Mouse (Mus musculus) embryonic facial prominence, embryonic 15.5 days (tissue): ENCODE measurements around the gene Fbxo10. TPM values are rescaled to one million over a fixed set of nuclear protein-coding genes. Genes with fewer than 3 reads are reported as not detected.
"Not testable (repeated sequence)": the region's sequence is repeated elsewhere in the genome, so short reads cannot be mapped to it uniquely, and the experiment has no call there.

Source experiments
- ATAC-seq: fragments of 200-750 bp; cut with Nextera tagmentation; 2 replicates; pipeline ENCODE4 v1.8.0; 2017; ENCODE audit warnings: low read depth, moderate TSS enrichment; ENCODE audit not compliant: insufficient number of reproducible peaks, low FRiP score, low TSS enrichment
- H3K27ac ChIP-seq: fragments of 300-500 bp; sonication (generic); replicated peaks from 2 replicates; pipeline ENCODE4 v1.5.1; 2015; ENCODE audit warnings: mild to moderate bottlenecking, inconsistent platforms
- H3K27me3 ChIP-seq: fragments of 300-500 bp; sonication (generic); 2 replicates; pipeline ENCODE4 v1.6.1; 2015; ENCODE audit warnings: inconsistent platforms
- H3K36me3 ChIP-seq: fragments of 300-500 bp; sonication (generic); 2 replicates; pipeline ENCODE4 v1.6.1; 2015; ENCODE audit warnings: mild to moderate bottlenecking, inconsistent platforms
- H3K4me1 ChIP-seq: fragments of 300-500 bp; sonication (generic); 2 replicates; pipeline ENCODE4 v1.6.1; 2015; ENCODE audit warnings: inconsistent platforms
- H3K4me2 ChIP-seq: fragments of 300-500 bp; sonication (generic); replicated peaks from 2 replicates; pipeline ENCODE4 v1.6.1; 2015; ENCODE audit warnings: mild to moderate bottlenecking, inconsistent platforms
- H3K4me3 ChIP-seq: fragments of 300-500 bp; sonication (generic); replicated peaks from 2 replicates; pipeline ENCODE4 v1.5.1; 2015; ENCODE audit warnings: mild to moderate bottlenecking, inconsistent platforms
- H3K9ac ChIP-seq: fragments of 300-500 bp; sonication (generic); 2 replicates; pipeline ENCODE4 v1.6.1; 2015; ENCODE audit warnings: inconsistent platforms
- H3K9me3 ChIP-seq: fragments of 300-500 bp; sonication (generic); replicated peaks from 2 replicates; pipeline ENCODE4 v1.6.1; 2016; ENCODE audit warnings: inconsistent platforms
- WGBS: fragments of 180-500 bp; shearing (Covaris S2); methylation state at CpG from one replicate; pipeline ENCODE4 v1.1.7; 2015; 5-methylcytosine and 5-hydroxymethylcytosine counted together
- polyA plus RNA-seq: library from polyadenylated mRNA; unstranded; fragments of >200 nt; fragmentation: Nextera tagmentation; extraction: Ambion mirVana; gene quantifications from 2 replicates; pipeline ENCODE4 v1.2.1, GENCODE M21; 2015

Gene Fbxo10
- polyA plus RNA-seq, 1 experiment from 2014 or later = 20.5 TPM

- no peak for ATAC-seq
- H3K4me3 ChIP-seq = no peak overlapping the region
- H3K36me3 ChIP-seq = peaks cover 40% of the 10 kb centered on the region
- H3K4me1 ChIP-seq = no peaks in the 10 kb centered on the region; the same call in 1 of the 2 replicates
- H3K4me2 ChIP-seq = no peak overlapping the region
- H3K27me3 ChIP-seq = no peaks in the 10 kb centered on the region
- no peak overlapping the region for H3K27ac ChIP-seq
- H3K9ac ChIP-seq = no peak overlapping the region
- whole genome bisulfite sequencing = 85% methylated on average over 18 of the region's 18 CpGs
- H3K9me3 ChIP-seq = no peaks in the 10 kb centered on the region
Measured at GRCm38 (mm10) chr4:44994776-44995175, 89.6 kb downstream of the Fbxo10 start.

GRCm38 (mm10) chr4:44993847-44994246 is 90.6 kb downstream of the Fbxo10 start:
- ATAC-seq = no peak
- Histone ChIP-seq H3K9me3 (no peaks in the 10 kb centered on the region), H3K4me3 (no peak overlapping the region), H3K4me2 (no peak overlapping the region), H3K9ac (no peak overlapping the region), H3K4me1 (no peaks in the 10 kb centered on the region; the same call in 1 of the 2 replicates), H3K27me3 (no peaks in the 10 kb centered on the region), H3K27ac (no peak overlapping the region), H3K36me3 (peaks cover 49% of the 10 kb centered on the region)
- 87% methylated on average over 9 of the region's 9 CpGs for WGBS

- H3K9ac ChIP-seq, H3K4me2 ChIP-seq, H3K27ac ChIP-seq, ATAC-seq, H3K4me1 ChIP-seq, H3K27me3 ChIP-seq, H3K9me3 ChIP-seq, H3K4me3 ChIP-seq: not testable (repeated sequence)
- 90% methylated on average over 14 of the region's 14 CpGs for WGBS
- peaks cover 56% of the 10 kb centered on the region for H3K36me3 ChIP-seq
Measured at GRCm38 (mm10) chr4:44993179-44993578, 91.2 kb downstream of the Fbxo10 start.

GRCm38 (mm10) chr4:44992330-44992729 is 92.1 kb downstream of the Fbxo10 start:
- H3K36me3 ChIP-seq = peaks cover 62% of the 10 kb centered on the region
- not testable (repeated sequence) for H3K4me1 ChIP-seq, H3K27ac ChIP-seq, H3K4me2 ChIP-seq, H3K9ac ChIP-seq, H3K9me3 ChIP-seq, H3K27me3 ChIP-seq, H3K4me3 ChIP-seq, ATAC-seq
- 91% methylated on average over 11 of the region's 11 CpGs for WGBS

- WGBS = 74% methylated on average over 5 of the region's 5 CpGs
- H3K4me2 ChIP-seq = no peak overlapping the region
- no peak overlapping the region for H3K9ac ChIP-seq
- no peaks in the 10 kb centered on the region for H3K4me1 ChIP-seq
- ATAC-seq = no peak
- no peak overlapping the region for H3K27ac ChIP-seq
- no peak overlapping the region for H3K4me3 ChIP-seq
- H3K27me3 ChIP-seq = no peaks in the 10 kb centered on the region
- H3K9me3 ChIP-seq = no peaks in the 10 kb centered on the region
- peaks cover 69% of the 10 kb centered on the region for H3K36me3 ChIP-seq
Measured at GRCm38 (mm10) chr4:44990560-44990959, 93.8 kb downstream of the Fbxo10 start.

Other genes with a start within 250 kb of the Fbxo10 start
- gene Grhpr, start 103.2 kb downstream of the Fbxo10 start, polyA plus RNA-seq = 55.1 and 59.0 TPM in 2 replicates
- 21.3 and 22.9 TPM in 2 replicates for gene Zbtb5, start 72.2 kb downstream of the Fbxo10 start, polyA plus RNA-seq
- gene Polr1e, start 66.0 kb downstream of the Fbxo10 start, polyA plus RNA-seq = 31.5 and 33.8 TPM in 2 replicates
- gene Tomm5, start 23.5 kb upstream of the Fbxo10 start, polyA plus RNA-seq = 192 and 221 TPM in 2 replicates
- gene Frmpd1, start 100.3 kb upstream of the Fbxo10 start, polyA plus RNA-seq = 4.1 and 4.5 TPM in 2 replicates
- gene Trmt10b, start 212.5 kb upstream of the Fbxo10 start, polyA plus RNA-seq = 17.0 and 18.0 TPM in 2 replicates